Mouse (Mus musculus) heart, adult 11 months (tissue): ENCODE data around the gene Tmem145.
"Not testable (repeated sequence)": the region's sequence is repeated elsewhere in the genome, so short reads cannot be mapped to it uniquely, and the experiment has no call there.

Source experiments
- DNase-seq: peaks from one replicate; pipeline ENCODE4 v3.0.0; 2022

Tmem145 gene

DNA sequence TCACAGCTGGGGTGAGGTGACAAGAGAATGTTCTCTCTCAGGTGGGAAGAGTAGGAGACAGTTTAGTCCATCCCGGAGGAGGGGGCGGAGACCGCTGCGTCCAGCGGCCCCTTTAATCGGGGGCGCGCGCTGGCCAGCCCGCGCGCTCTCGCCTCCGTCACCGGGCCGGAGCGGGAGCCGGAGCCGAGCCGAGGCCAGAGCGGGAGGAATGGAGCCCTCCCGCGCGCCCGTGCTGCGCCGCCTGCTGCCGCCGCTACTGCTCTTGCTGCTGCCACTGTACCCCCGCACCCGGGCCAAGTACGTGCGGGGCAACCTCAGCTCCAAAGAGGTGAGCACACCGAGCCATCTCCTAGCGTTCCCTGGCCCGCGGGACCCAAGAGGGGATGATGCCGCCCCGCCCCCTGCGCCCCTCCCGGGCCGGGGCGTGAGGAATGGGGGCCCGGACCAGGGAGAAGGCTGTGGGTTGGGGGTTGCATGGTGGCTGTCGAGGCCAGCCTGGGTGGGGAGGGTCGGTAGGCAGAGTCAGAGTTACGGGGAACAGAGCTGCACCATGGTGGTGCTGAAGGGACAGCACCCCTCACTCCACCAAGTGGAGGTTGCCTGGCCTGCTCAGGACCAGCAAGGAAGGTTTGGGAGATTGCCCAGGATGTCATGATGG lies at the start of gene Tmem145:
Gene Tmem145, plus strand, starts transcription at position 151 of the 658 bp plus-strand sequence.
- peak; percentile 88 for DNase-seq

DNA sequence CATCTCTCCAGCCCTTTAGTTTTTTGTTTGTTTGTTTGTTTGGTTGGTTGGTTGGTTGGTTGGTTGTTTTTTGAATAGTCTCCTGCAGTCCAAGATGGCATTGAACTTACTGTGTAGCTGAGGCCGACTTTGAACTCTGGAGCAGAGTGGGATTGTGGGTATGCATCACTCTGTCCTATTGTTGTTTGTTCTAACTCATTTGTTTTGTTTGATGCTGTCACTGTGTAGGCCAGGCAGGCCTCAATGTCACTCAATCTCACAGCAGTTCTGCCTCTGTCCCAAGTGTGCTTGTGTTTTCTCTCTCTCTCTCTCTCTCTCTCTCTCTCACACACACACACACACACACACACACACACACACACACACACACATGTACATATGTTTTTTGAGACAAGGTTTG lies 44.0 kb upstream of the Tmem145 start:
- DNase-seq, result peak; percentile 52

DNA sequence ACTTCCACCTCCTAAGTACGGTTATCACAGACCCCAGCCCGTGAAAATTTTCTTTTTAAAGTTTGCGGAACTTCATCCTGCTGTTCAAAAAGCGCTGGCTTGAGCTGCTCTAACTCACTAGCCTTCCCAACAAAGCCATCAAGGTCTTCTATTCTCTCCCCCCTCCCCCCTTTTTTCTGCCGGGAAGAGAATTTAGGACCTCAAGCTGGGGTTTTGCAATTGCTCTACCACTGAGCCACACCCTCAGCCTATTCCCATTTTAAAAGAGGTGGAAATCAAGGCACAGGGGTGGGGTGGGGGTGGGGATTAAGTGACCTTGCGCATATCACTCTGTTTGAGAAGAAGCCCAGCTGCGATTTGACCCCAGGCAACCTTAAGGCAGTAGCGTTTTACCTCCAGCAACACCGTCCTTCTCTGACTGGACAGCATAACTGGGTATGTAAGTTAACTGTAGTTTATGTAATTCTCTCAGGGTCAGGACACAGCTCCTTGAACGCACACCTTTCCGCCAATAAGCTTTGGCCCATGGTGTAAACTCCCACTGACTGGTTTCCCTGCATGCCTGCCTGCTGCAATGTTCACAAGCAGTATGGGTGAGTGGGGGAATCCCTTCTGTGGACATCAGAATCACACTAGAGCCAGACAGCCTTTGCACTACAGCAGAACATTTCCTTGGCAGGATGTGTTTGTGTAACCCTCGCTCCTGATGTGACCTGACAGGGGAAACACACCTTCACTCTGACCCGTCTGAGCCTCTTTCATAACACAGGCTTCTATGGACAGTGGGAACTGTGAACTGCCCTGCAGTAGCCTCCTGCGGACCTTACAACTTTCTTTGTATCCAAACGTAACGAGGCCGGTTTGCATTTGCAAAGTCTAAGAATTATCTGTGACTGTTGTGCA lies 41.7 kb upstream of the Tmem145 start:
- DNase-seq, result peak; percentile 81

DNA sequence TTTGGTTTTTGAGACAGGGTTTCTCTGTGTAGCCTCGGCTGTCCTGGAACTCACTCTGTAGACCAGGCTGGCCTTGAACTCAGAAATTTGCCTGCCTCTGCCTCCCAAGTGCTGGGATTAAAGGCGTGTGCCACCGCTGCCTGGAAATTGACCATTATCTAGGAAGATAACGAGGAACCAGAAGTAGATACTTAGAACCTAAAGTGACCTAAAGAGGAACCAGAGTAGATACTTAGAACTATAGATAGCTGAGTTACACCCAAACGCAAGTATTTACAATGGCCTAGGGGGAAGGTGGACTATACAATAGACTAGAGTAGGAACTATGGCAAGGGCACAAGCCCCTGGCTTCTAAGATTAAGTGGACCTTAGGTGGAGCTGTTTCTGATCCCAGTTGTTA lies 40.2 kb upstream of the Tmem145 start:
- DNase-seq, result not testable (repeated sequence)

DNA sequence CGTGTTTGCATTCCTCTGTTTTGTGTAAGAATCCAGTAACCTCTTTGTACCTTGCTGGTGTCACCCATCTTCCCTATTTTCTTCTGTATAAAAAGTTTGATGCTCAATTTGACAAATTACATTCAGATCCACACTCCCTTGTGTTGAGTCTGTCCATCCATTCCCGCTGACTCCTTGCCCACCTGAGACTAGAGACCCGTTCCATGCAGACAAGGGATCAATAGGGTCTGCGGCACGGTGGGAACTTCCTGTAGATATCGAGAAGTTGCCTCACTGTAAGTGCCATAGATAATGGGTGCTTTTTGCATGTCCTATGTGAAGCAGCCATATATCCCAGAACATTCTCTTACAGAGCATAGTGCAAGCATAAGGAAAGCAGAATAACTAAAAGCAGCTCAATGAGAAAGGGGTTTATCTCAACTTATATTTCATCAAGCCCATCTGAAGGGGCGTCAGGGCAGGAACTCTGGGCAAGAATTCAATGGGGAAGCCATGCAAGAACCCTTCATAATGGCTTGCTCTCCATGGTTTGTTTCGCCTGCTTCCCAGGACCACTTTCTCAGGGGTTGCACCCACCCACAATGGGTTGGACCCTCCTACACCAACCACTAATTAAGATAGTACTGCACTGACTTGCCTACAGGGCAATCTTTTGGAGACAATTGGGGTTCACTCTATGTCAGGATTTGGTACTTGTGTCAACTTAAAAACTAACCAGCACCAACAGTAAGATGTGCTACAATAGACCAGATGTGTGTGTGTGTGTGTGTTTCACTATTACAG lies 39.5 kb upstream of the Tmem145 start:
- DNase-seq, result peak; percentile 88

DNA sequence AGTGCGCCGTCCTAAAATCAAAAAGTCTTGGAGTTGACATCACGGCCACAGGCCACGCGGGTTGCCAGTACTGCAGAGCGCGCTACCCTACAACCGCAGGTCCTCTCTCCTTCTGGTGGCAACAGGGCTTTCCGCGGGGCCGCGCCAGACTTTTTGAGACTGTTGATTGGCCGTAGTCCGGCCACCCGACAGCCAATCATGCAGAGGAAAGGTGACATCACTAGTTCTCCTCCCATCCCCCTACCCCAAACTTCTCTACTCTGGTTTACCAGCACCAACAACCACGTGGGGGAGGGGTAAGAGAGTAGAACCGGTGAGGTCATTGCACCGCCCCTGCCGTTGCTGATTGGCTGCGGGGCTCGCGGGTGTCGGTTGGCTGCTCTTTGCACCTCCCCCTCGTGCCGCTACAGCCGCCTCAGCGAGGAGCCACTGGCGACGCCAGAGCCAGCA lies 38.6 kb upstream of the Tmem145 start, which contains the start of gene Cic:
Gene Cic, plus strand, starts transcription at position 404 of the 450 bp plus-strand sequence.
- peak; percentile 100 for DNase-seq

DNA sequence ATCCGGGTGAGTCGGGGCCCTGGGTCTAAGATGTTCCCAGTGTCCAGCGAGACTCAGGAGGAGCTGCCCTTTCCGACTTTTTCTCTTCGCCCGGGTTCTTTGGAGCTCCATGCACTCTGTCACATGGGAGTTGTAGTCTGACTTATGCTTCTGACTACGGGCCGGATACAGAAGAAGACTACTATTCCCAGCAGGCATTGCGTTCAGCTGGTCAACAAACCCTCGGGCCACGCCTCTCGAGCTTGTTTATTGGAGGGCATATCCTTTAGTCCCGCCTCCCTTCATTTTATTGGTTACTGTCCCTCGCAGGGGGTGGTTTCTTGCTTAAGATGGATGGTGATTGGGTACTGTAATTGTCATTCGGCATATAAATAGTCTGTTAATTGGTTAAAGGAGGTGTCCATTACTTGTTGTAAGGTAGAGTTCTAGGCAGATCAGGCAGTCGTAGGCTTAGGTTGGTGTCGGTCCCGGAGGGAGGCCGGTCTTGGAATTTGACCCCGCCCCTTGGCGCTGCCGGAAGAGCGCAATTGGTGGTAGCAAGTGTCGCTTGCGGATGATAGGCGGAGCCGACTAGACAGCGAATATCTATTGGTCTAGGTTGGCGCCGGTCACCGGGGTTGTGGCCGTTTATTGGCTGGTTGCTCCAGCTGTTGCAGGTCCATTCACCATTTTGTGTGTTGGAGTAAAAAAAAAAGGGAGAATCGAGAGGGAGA lies 38.0 kb upstream of the Tmem145 start:
- DNase-seq, result peak; percentile 100

DNA sequence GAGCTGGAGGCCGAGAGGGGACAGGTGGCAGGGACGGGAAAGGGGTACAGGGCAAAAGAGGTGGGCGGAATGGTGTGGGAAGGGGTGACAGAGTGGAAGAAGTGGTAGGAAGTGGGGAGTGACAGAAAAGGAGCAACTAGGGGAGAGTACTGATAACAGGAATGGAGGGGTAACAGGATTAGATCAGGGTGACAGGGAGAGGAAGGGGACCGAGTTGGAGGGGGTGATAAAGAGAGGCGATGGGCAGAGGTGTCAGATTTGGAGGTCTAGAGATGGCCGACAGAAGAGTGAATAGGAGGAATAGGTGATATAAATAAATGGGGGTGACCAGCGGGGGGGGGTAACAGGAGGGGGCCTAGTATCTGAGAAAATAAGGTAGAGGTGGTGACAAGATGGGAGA lies 37.3 kb upstream of the Tmem145 start:
- no peak for DNase-seq

DNA sequence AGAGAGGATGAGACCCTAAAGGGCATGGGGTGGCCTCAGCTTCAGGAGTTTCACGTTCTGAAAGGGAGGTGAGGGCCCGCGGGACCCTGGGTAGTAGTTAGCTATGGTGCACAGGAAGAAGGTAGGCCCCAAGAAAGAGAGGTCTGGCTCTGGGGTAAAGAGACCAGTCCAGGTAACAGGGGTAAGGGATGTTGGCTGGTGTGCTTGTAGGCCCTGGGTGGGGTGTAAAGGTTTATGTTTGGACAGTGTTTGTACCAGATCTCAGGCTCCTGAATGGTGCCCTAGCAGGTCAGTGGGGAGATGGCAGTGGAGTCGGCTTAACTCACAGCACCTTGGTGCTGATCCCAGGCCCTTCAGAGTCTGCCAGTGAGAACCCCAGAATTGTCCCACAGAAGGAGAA lies 36.9 kb upstream of the Tmem145 start:
- DNase-seq, result peak; percentile 93

DNA sequence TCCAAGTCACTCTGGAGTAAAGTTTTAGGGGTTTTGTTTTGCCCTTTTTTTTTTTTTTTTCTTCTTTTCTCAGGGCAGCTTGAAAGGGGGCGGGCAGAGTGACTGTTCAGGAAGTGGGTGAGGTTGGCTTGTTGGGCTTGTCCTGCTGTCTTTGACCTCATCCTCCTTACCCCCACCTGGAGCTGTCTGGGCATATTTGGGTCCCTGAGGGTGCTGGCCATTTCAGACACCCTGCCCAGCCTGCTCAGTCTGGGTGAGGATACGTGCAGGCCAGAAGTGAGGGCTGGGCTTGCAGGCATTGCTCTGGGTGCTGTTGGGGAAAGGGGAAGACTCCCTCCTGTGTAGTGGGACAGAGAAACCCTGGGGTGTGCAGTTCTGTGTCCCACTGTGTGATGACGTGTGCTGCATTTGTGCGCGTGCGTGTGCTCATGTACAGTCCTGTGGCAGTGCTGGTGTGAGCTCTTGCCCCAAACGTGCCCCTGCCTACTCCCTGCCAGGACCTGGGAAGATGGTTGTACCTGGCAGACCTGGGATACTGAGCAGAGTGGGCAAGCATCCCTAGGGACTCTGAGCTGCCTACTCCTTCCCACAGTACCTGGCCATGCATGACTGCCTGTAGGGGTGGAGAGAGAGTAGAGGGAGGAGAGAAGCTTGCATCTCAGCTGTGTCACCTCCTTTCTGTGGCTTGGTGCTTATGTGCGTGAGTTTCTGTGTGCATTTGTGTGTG lies 36.2 kb upstream of the Tmem145 start:
- DNase-seq, result peak; percentile 95

DNA sequence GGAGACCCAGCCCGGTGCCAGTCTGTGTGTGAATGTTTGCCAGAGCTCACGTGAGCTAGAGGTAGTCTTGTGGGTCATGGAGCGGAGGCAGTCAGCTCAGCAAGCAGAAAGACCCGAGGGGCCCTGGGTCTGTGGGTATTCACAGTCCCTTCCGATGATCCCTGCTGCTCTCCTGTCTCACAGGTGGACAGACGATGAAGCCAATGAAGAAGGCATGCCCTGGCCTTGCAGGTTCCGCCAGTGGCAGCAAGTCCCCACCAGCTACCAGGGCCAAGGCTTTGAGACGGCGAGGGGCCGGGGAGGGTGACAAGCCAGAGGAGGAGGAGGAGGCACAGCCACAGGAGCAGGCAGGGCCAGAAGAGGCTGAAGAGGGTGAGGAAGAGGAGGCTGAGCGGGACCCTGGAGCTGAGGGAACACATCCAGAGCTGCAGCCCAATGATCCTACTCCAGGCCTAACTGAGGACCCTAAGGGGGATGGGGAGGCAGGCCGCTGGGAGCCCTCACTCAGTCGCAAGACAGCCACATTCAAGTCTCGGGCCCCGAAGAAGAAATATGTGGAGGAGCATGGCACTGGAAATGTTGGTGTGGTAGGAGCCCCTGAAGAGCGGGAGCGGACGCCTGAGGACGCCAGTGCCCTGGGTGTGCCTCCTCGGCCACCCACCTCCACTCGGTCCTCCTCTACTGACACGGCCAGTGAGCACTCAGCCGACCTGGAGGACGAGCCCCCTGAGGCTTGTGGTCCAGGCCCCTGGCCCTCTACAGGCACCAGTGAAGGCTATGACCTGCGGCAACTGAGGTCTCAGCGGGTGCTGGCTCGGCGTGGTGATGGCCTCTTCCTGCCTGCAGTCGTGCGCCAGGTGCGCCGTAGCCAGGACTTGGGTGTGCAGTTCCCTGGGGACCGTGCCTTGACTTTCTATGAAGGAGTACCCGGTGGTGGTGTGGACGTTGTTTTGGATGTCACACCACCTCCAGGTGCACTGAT lies 35.0 kb upstream of the Tmem145 start:
- DNase-seq, result peak; percentile 93

DNA sequence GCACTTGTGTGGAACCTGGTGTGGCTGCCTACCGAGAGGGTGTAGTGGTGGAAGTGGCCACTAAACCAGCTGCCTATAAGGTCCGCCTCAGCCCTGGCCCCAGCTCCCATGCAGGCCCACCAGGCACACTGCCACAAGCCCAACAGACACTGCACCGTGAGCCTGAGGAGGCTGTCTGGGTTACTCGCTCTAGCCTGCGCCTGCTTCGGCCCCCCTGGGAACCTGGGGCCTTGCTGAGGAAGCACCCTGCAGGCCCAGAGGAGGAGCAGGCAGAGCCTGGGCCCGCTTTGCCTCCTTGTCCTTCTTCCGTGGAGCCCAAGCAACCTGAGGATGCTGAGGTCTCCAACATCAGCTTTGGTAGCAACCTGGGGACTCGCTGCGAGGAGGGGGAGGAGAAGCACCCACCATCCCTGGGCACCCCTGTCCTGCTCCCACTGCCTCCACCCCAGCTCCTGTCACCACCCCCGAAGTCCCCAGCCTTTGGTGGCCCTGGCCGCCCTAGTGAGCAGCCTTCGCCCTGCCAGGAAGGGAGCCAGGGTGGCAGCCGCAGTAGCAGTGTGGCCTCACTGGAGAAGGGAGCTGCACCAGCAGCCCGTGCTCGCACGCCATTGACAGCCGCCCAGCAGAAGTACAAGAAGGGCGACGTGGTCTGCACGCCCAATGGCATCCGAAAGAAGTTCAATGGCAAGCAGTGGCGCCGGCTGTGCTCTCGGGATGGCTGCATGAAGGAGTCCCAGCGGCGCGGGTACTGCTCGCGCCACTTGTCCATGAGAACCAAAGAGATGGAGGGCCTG lies 34.1 kb upstream of the Tmem145 start:
- DNase-seq, result peak; percentile 91

DNA sequence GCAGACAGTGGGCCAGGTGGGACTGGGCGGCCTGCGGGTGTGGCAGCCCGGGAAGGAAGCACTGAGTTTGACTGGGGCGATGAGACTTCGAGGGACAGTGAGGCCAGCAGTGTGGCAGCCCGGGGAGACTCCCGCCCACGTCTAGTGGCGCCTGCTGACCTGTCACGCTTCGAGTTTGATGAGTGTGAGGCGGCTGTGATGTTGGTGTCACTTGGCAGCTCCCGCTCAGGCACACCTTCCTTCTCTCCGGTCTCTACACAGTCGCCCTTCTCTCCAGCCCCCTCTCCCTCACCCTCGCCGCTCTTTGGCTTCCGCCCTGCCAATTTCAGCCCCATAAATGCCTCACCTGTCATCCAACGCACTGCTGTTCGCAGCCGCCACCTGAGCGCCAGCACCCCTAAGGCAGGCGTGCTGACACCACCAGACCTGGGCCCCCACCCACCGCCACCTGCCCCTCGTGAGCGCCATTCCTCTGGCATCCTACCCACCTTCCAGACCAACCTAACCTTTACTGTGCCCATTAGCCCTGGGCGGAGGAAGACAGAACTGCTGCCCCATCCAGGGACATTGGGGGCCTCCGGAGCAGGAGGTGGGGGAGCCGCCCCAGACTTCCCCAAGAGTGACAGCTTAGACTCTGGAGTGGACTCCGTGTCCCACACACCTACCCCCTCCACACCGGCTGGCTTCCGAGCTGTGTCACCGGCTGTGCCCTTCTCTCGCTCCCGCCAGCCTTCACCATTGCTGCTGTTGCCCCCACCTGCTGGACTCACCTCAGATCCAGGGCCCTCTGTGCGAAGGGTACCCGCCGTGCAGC lies 33.3 kb upstream of the Tmem145 start:
- peak; percentile 91 for DNase-seq

DNA sequence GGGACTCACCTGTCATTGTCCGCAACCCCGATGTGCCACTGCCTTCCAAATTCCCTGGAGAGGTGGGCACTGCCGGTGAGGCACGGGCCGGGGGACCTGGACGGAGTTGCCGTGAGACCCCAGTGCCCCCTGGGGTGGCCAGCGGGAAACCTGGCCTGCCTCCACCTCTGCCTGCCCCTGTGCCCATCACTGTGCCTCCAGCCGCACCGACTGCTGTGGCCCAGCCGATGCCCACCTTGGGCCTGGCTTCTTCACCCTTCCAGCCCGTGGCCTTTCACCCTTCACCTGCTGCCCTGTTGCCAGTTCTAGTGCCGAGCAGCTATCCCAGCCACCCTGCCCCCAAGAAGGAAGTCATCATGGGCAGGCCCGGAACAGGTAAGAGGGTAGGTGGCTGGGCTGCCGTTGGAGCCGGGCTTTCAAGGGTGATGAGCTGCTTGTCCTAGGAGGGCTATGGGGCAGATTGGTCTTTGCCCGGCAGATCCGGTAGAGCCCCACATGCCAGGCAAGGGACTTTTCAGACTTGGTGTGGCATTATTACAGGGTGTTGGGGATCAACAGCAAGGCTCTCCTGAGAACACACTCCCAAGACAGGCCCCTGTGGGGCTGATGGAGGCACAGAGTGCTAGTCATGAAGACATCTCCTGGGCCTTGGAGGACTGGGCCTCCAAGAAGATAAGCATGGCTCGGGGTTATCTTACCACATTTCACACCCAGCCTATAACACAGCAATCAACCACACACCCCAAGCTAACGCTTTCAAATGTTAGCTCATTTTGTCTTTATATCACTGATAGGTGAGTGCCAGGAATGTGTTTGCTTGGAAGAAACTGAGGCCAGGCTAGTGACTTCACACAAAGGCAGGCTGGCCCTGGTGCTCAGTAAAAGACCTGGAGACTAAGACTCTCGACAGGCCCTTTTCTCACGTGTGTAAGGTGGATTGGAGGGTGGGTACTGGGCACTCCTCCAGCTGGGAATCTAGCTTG lies 32.4 kb upstream of the Tmem145 start:
- DNase-seq, result peak; percentile 91

DNA sequence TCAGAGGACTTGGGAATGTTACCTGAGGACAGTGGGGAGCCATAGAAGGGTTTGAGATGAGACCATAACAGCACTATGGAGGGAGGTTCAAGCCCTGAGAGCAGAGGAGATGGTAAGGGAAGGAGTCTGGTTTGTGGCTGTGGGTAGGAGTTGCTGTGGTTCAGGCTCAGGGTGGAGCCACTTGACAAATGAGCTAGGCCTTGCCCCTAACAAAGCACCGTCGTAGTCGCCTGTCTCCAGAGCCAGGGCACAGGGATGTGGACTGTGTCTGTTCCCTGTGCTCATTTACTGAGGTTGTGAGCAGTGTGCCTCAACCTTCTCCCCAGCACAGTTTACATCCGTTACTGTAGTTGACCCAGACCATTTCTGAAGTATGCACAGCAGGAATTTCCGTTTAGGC lies 31.3 kb upstream of the Tmem145 start:
- no peak for DNase-seq

DNA sequence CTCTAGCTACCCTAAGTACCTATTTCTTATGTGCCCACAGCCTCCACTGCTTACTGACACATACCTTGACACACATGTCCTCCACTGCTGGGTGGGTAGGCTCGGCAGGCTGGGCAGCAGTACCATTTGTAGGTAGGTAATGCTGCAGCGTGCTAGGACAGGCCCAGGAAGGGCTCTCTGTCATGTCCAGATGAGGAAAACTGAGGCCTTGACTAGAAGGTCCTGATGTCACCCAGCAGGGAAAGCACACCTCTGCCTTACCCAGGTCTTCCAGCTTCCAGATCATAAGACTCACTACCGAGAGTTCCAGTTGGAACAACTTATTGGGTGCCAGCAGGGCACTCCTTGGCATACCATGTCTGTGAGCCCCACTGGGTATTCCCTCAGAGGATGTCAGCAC lies 30.9 kb upstream of the Tmem145 start:
- peak; percentile 85 for DNase-seq

DNA sequence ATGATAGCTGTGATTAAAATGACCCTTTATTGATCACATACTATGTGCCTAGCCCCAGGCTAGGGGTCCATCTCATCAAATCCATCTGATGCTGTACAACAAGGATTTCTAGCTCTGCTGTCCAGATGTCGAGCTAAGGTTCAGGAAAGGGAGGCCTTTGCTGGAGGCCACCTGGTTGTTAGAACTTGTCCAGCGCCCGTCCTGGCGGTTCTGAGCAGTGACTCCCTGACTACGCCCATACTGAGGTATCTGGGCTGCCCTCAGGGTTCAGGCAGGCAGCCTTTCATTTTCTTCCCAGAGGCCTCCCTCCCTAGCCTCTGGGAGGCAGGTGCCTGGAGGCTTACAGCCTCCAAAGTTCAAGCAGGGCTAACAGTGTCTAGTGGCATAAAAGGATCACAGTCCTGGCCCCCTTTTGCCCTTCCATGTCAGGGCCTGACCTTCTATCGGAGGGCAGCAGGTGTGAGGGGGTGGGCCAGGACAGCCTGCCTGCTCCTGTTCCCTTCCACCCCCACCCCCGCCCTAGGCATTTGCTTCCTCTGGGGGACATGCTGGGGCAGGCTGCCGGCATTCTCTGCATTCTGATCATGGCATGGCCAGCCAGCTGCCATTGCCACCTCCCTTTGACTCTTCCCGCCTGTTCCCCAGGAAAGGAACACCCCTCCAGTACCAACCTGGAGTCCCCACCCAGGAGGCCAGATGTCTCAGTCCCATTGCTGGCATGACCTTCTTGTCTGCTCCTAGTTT lies 30.2 kb upstream of the Tmem145 start:
- peak; percentile 91 for DNase-seq
